Mouse (Mus musculus) lung, embryonic 15.5 days (tissue): ENCODE results near the gene Ptgr1. TPM values are rescaled to one million over a fixed set of nuclear protein-coding genes. Genes with fewer than 3 reads are reported as not detected.

Source experiments
- ATAC-seq: fragments of 200-750 bp; cut with Nextera tagmentation; 2 replicates; pipeline ENCODE4 v1.8.0; 2017; ENCODE audit warnings: moderate number of reproducible peaks, borderline replicate concordance; ENCODE audit not compliant: low FRiP score, low TSS enrichment; ENCODE audit errors: extremely low read depth
- H3K27ac ChIP-seq: fragments of 300-500 bp; sonication (generic); 2 replicates; pipeline ENCODE4 v1.5.1; 2015; ENCODE audit warnings: moderate library complexity, mild to moderate bottlenecking, inconsistent platforms
- H3K27me3 ChIP-seq: fragments of 300-500 bp; sonication (generic); 2 replicates; pipeline ENCODE4 v1.6.1; 2015; ENCODE audit warnings: inconsistent platforms
- H3K36me3 ChIP-seq: fragments of 300-500 bp; sonication (generic); 2 replicates; pipeline ENCODE4 v1.6.1; 2015; ENCODE audit warnings: inconsistent platforms
- H3K4me1 ChIP-seq: fragments of 300-500 bp; sonication (generic); 2 replicates; pipeline ENCODE4 v1.6.1; 2015; ENCODE audit warnings: inconsistent platforms
- H3K4me2 ChIP-seq: fragments of 300-500 bp; sonication (generic); 2 replicates; pipeline ENCODE4 v1.6.1; 2015; ENCODE audit warnings: inconsistent platforms, mild to moderate bottlenecking, moderate library complexity
- H3K4me3 ChIP-seq: fragments of 300-500 bp; sonication (generic); 2 replicates; pipeline ENCODE4 v1.5.1; 2015; ENCODE audit warnings: mild to moderate bottlenecking, inconsistent platforms
- H3K9ac ChIP-seq: fragments of 300-500 bp; sonication (generic); 2 replicates; pipeline ENCODE4 v1.6.1; 2015; ENCODE audit warnings: inconsistent platforms
- H3K9me3 ChIP-seq: fragments of 300-500 bp; sonication (generic); 2 replicates; pipeline ENCODE4 v1.6.1; 2016; ENCODE audit warnings: inconsistent platforms
- WGBS: fragments of 180-500 bp; shearing (Covaris S2); methylation state at CpG from one replicate; pipeline ENCODE4 v1.1.7; 2015; 5-methylcytosine and 5-hydroxymethylcytosine counted together
- polyA plus RNA-seq: library from polyadenylated mRNA; unstranded; fragments of >200 nt; fragmentation: Nextera tagmentation; extraction: Ambion mirVana; gene quantifications from 2 replicates; pipeline ENCODE4 v1.2.1, GENCODE M21; 2015

Gene Ptgr1
- polyA plus RNA-seq, 1 experiment from 2014 or later: 36.1 TPM

GRCm38 (mm10) chr4:58989303-58989898 lies 2.5 kb upstream of the Ptgr1 start:
- Histone ChIP-seq H3K9me3 (no peaks in the 10 kb centered on the region), H3K4me1 (peaks cover 15% of the 10 kb centered on the region), H3K36me3 (no peaks in the 10 kb centered on the region), H3K4me2 (no peak overlapping the region), H3K9ac (no peak overlapping the region), H3K27ac (no peak overlapping the region), H3K27me3 (no peaks in the 10 kb centered on the region), H3K4me3 (no peak overlapping the region)
- WGBS: 83% methylated on average over 7 of the region's 7 CpGs
- ATAC-seq: no peak

DNA sequence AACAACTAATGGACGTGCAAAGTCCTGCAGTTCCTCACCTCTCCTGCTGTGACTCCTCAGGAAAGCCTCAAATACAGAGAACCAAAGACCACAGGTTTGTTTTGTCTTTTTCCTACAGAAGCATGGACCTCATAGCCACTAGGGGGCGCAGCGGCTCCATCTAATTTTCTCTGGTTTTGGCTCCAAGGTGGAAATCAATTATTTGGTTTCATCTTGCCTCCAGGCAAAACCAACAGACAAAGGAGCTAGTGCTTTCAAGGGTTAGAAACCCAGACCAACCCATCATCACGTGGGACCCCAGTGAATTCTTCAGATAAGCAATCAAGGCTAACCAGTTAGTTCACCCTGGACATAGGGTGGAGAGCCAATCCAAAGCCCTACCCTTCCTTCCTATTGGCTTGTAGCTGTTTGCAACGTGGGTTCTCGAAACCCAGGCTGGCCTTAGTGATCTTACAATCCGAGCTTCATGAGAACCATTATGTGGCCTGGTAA lies 1.7 kb downstream of the Ptgr1 start:
- H3K4me3 ChIP-seq: no peak overlapping the region
- H3K27me3 ChIP-seq: no peaks in the 10 kb centered on the region
- peak; percentile 70; the same call in 1 of the 2 replicates for ATAC-seq
- H3K27ac ChIP-seq: no peak overlapping the region
- no peaks in the 10 kb centered on the region for H3K9me3 ChIP-seq
- H3K4me2 ChIP-seq: peak overlapping the region; percentile 30
- 11% methylated on average over 7 of the region's 7 CpGs for WGBS
- 0 out of 2 replicates have a peak, but pooled peaks cover 3% of the 10 kb centered on the region for H3K36me3 ChIP-seq
- H3K4me1 ChIP-seq: peaks cover 15% of the 10 kb centered on the region
- no peak overlapping the region for H3K9ac ChIP-seq

- Histone ChIP-seq H3K9ac (no peak overlapping the region), H3K9me3 (no peaks in the 10 kb centered on the region), H3K36me3 (0 out of 2 replicates have a peak, but pooled peaks cover 3% of the 10 kb centered on the region), H3K4me2 (no peak overlapping the region), H3K4me1 (peaks cover 15% of the 10 kb centered on the region), H3K27me3 (no peaks in the 10 kb centered on the region), H3K27ac (no peak overlapping the region), H3K4me3 (no peak overlapping the region)
- no peak for ATAC-seq
- WGBS: 85% methylated on average over 8 of the region's 8 CpGs
Measured at GRCm38 (mm10) chr4:58982806-58983205, 4.1 kb downstream of the Ptgr1 start.

GRCm38 (mm10) chr4:58981421-58981820 lies 5.5 kb downstream of the Ptgr1 start:
- Histone ChIP-seq H3K27ac (no peak overlapping the region), H3K9ac (no peak overlapping the region), H3K4me3 (no peak overlapping the region), H3K4me1 (peaks cover 7% of the 10 kb centered on the region; the same call in 1 of the 2 replicates), H3K36me3 (peaks cover 5% of the 10 kb centered on the region; the same call in 1 of the 2 replicates), H3K9me3 (no peaks in the 10 kb centered on the region), H3K27me3 (no peaks in the 10 kb centered on the region), H3K4me2 (no peak overlapping the region)
- WGBS: 80% methylated on average over 6 of the region's 6 CpGs
- ATAC-seq: no peak

GRCm38 (mm10) chr4:58975711-58976110 lies 11.2 kb downstream of the Ptgr1 start:
- Histone ChIP-seq H3K4me2 (no peak overlapping the region), H3K9ac (no peak overlapping the region), H3K27ac (no peak overlapping the region), H3K4me3 (no peak overlapping the region), H3K4me1 (no peaks in the 10 kb centered on the region), H3K9me3 (no peaks in the 10 kb centered on the region), H3K36me3 (peaks cover 10% of the 10 kb centered on the region; the same call in 1 of the 2 replicates), H3K27me3 (no peaks in the 10 kb centered on the region)
- 77% methylated on average over 5 of the region's 5 CpGs for WGBS
- no peak for ATAC-seq

- H3K27me3 ChIP-seq: no peaks in the 10 kb centered on the region
- 0 out of 2 replicates have a peak, but pooled peaks cover 7% of the 10 kb centered on the region for H3K36me3 ChIP-seq
- WGBS: 88% methylated on average over 4 of the region's 4 CpGs
Measured at GRCm38 (mm10) chr4:58970678-58971077, 16.2 kb downstream of the Ptgr1 start.

DNA sequence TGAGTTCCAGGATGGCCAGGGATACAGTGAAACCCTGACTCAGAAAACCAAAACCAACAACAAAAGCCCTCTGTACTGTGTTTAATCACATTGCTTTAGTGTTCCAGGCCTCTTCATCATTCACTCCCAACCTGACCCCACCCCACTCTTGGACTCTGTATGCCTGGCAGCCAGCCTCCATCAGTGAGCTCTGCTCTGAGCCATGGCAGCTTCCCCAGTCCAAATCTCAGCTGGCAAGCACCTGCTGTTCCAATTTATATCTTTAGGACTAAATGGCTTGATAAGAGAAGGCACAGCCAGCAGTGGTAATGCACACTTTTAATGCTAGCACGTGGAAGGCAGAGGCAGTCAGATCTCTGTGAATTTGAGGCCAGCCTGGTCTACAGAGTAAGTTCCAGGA lies 21.8 kb downstream of the Ptgr1 start:
- Histone ChIP-seq H3K4me2 (no peak overlapping the region), H3K9me3 (no peaks in the 10 kb centered on the region), H3K27me3 (no peaks in the 10 kb centered on the region), H3K4me1 (no peaks in the 10 kb centered on the region), H3K4me3 (no peak overlapping the region), H3K36me3 (no peaks in the 10 kb centered on the region), H3K27ac (no peak overlapping the region), H3K9ac (no peak overlapping the region)
- 83% methylated on average over 1 of the region's 1 CpGs for WGBS
- ATAC-seq: no peak

More at GRCm38 (mm10) chr4:58970678-58971077, 16.2 kb downstream of the Ptgr1 start:
- ATAC-seq: no peak
- H3K9ac ChIP-seq: no peak overlapping the region
- H3K4me2 ChIP-seq: no peak overlapping the region
- no peaks in the 10 kb centered on the region for H3K9me3 ChIP-seq
- H3K27ac ChIP-seq: no peak overlapping the region
- H3K4me3 ChIP-seq: no peak overlapping the region
- no peaks in the 10 kb centered on the region for H3K4me1 ChIP-seq

DNA sequence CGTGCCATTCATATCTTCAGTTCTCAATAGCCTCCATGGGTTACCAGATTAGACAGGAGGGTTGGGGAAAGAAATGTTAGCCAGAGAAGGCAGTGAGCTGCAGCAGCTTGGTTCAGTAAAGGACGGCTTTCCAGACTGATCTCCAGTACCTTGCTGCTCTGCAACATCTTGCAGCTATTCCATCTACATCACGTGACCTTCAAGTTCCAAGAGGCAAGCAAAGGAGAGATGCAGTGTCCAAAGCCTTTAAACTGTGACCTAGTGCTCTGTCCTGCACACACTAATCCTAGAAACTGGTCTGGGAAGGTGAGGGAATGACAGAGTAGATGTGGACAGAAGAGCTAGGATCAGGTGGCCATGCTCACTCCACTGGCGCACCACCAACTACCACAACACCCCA lies 23.6 kb downstream of the Ptgr1 start:
- no peak for ATAC-seq
- Histone ChIP-seq H3K27me3 (no peaks in the 10 kb centered on the region), H3K4me2 (no peak overlapping the region), H3K36me3 (no peaks in the 10 kb centered on the region), H3K4me1 (no peaks in the 10 kb centered on the region), H3K27ac (no peak overlapping the region), H3K9ac (no peak overlapping the region), H3K4me3 (no peak overlapping the region), H3K9me3 (no peaks in the 10 kb centered on the region)
- 92% methylated on average over 4 of the region's 4 CpGs for WGBS

GRCm38 (mm10) chr4:58961719-58962118 lies 25.2 kb downstream of the Ptgr1 start:
- no peak overlapping the region for H3K4me2 ChIP-seq
- H3K36me3 ChIP-seq: no peaks in the 10 kb centered on the region
- no peaks in the 10 kb centered on the region for H3K27me3 ChIP-seq
- H3K9ac ChIP-seq: no peak overlapping the region
- no peak overlapping the region for H3K4me3 ChIP-seq
- 92% methylated on average over 15 of the region's 15 CpGs for WGBS
- no peaks in the 10 kb centered on the region for H3K9me3 ChIP-seq
- H3K4me1 ChIP-seq: no peaks in the 10 kb centered on the region
- H3K27ac ChIP-seq: no peak overlapping the region
- ATAC-seq: no peak

DNA sequence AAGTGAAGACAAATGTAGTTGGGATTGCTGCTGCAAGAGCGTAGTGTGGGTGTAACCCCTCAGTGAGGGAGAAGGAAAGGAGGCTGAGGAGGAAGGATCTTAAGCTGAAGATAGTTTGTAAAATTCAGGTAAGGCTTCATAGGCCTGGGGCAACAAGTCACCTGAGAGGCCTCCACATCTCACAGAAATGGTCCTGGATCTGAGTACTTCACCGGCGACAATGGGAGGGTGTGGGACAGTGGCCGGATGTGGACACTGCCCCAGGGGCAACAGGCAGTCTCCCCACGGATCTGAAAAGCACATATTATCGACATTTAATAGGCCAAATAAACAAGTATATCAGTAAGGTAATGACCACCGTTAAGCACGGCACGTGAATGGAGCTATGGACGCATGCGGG lies 34.3 kb downstream of the Ptgr1 start:
- no peak for ATAC-seq
- H3K4me3 ChIP-seq: no peak overlapping the region
- no peaks in the 10 kb centered on the region for H3K4me1 ChIP-seq
- no peaks in the 10 kb centered on the region for H3K36me3 ChIP-seq
- H3K27ac ChIP-seq: no peak overlapping the region
- H3K4me2 ChIP-seq: no peak overlapping the region
- H3K9ac ChIP-seq: no peak overlapping the region
- 88% methylated on average over 11 of the region's 11 CpGs for WGBS
- no peaks in the 10 kb centered on the region for H3K9me3 ChIP-seq
- H3K27me3 ChIP-seq: no peaks in the 10 kb centered on the region

DNA sequence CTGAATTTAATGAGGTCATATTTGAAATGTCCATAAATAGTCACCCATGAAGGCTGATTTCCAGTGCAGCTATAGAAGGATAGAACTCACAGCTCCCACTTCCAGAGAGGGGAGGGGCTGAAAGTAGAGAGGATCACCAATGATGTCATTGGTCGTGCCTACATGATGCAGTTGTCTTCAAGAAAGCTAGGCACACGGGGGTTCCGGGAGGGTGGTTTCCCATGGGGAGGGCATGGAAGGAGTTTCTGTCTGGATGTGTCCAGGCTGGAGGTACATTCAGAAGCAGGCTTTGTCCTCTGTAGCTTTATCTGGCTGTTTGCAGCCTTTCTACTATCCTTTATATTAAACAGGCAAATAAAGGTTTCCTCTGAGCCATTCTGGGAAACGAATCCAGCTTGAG lies 38.5 kb downstream of the Ptgr1 start:
- no peak overlapping the region for H3K27ac ChIP-seq
- H3K36me3 ChIP-seq: no peaks in the 10 kb centered on the region
- H3K9ac ChIP-seq: no peak overlapping the region
- 77% methylated on average over 4 of the region's 4 CpGs for WGBS
- H3K4me3 ChIP-seq: no peak overlapping the region
- H3K4me2 ChIP-seq: no peak overlapping the region
- H3K4me1 ChIP-seq: peaks cover 5% of the 10 kb centered on the region
- ATAC-seq: no peak
- 0 out of 2 replicates have a peak, but pooled peaks cover 7% of the 10 kb centered on the region for H3K27me3 ChIP-seq
- no peaks in the 10 kb centered on the region for H3K9me3 ChIP-seq

DNA sequence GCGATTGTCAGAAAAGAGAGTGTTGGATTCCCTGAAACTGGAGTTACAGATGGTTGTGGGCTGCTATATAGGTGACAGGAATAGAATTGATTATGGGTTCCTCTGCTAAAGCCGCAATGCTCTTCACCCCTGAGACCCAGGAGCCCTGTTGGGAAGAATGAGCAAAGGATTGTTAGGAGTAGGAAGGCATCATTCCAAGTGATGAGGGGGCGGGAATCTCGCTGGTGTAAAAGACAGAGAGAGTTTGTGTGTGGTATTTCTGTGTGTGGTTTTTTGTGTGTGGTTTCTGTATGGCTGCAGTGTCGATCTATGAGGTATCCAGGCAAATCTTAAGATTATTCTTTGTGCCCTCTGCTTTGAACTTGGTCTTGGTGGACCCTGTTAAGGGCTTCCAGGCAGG lies 42.2 kb downstream of the Ptgr1 start:
- 47% methylated on average over 5 of the region's 5 CpGs for WGBS
- Histone ChIP-seq H3K27ac (no peak overlapping the region), H3K4me1 (peaks cover 8% of the 10 kb centered on the region), H3K27me3 (0 out of 2 replicates have a peak, but pooled peaks cover 7% of the 10 kb centered on the region), H3K36me3 (no peaks in the 10 kb centered on the region), H3K4me2 (peak overlapping the region; percentile 94; the same call in 1 of the 2 replicates), H3K4me3 (no peak overlapping the region), H3K9ac (no peak overlapping the region), H3K9me3 (no peaks in the 10 kb centered on the region)
- no peak for ATAC-seq
